Mouse (Mus musculus): ENCODE measurements at regions not wholly inside any gene's neighbourhood (a gene's known extent, or its start where the extent isn't known, plus 50 kb on each side); places are given as distances from the start of the nearest gene placed in this dataset.

- DNase-seq (ENCODE audit: extremely low read depth): no peak
- no peaks in the 10 kb centered on the region for H3K27me3 ChIP-seq (replicated peaks)
- H3K4me1 ChIP-seq (ENCODE audit: control insufficient read depth in 1 of 2, insufficient read depth in 2 of 2): no peaks in the 10 kb centered on the region
- H3K9me3 ChIP-seq (replicated peaks; ENCODE audit: low read length): no peaks in the 10 kb centered on the region
- H3K4me2 ChIP-seq (ENCODE audit: insufficient read depth, low read depth, poor library complexity, severe bottlenecking): no peak overlapping the region
- H3K27ac ChIP-seq (ENCODE audit: insufficient read depth, low read depth): no peak overlapping the region
- no peak overlapping the region for H3K4me3 ChIP-seq (replicated peaks in 1 of 3; ENCODE audit: low read depth in 2 of 3, low read length in 2 of 3, poor library complexity in 1 of 3)
- dilution Hi-C loops (cut with MboI; ENCODE audit: extremely low pct_ligation_motif_present, extremely low pct_unique_long_range_greater_than_20kb, low sequenced_read_pairs): no loop called here
- H3K36me3 ChIP-seq (replicated peaks in 1 of 2; ENCODE audit: control insufficient read depth in 1 of 2, insufficient read depth in 1 of 2, low read length in 1 of 2): no peaks in the 10 kb centered on the region
- no peaks in the 10 kb centered on the region for H3K79me2 ChIP-seq (replicated peaks; ENCODE audit: control insufficient read depth, extremely low read depth, insufficient read depth, poor library complexity, severe bottlenecking)
- in situ Hi-C loops (cut with MboI; ENCODE audit: low pct_ligation_motif_present, low pct_unique_long_range_greater_than_20kb, low sequenced_read_pairs): no loop called here
- TF ChIP-seq E2F4 (IDR thresholded peaks at IDR 0.05; ENCODE audit: insufficient replicate concordance, low read depth, low read length) (no peak), ZMIZ1 (IDR thresholded peaks at IDR 0.05; ENCODE audit: low read depth, low read length) (no peak), MAX (IDR thresholded peaks at IDR 0.05; ENCODE audit: low read length) (no peak), NELFE (IDR thresholded peaks at IDR 0.05; ENCODE audit: low read depth, low read length) (no peak)
- H3K9ac ChIP-seq (ENCODE audit: insufficient read depth, low read depth): no peak overlapping the region
These were observed 335.2 kb upstream of the Fam92a start for GRCm38 (mm10) chr4:12506851-12507551.

GRCm38 (mm10) chr4:12501086-12501485 is 329.3 kb upstream of the Fam92a start:
- TF ChIP-seq UBTF (IDR thresholded peaks at IDR 0.05; ENCODE audit: low read depth, low read length): no peak
- no peak for TF ChIP-seq MXI1 (IDR thresholded peaks at IDR 0.05; ENCODE audit: low read depth, low read length)
- TF ChIP-seq EP300 (IDR thresholded peaks at IDR 0.05; ENCODE audit: low read length): 0 out of 2 replicates have a peak, but pooled peaks have one; percentile 26
- TF ChIP-seq JUND (conservative IDR thresholded peaks at IDR 0.05; ENCODE audit: low read depth, low read length): 0 out of 2 replicates have a peak, but pooled peaks have one; percentile 14
- no peak for TF ChIP-seq SIN3A (IDR thresholded peaks at IDR 0.05; ENCODE audit: low read length)
- Histone ChIP-seq H3K4me1 (ENCODE audit: control insufficient read depth in 1 of 2, insufficient read depth in 2 of 2) (peaks cover 2 to 35% of the 10 kb centered on the region in 2 experiments; a peak in 2 of 4 replicates), H3K9ac (ENCODE audit: insufficient read depth, low read depth) (no peak overlapping the region), H3K9me3 (replicated peaks; ENCODE audit: low read length) (no peaks in the 10 kb centered on the region), H3K4me2 (ENCODE audit: insufficient read depth, low read depth, poor library complexity, severe bottlenecking) (no peak overlapping the region), H3K27me3 (replicated peaks) (no peaks in the 10 kb centered on the region), H3K27ac (ENCODE audit: insufficient read depth, low read depth) (no peak overlapping the region), H3K4me3 (replicated peaks in 1 of 3; ENCODE audit: low read depth in 2 of 3, low read length in 2 of 3, poor library complexity in 1 of 3) (no peak overlapping the region), H3K79me2 (replicated peaks; ENCODE audit: control insufficient read depth, extremely low read depth, insufficient read depth, poor library complexity, severe bottlenecking) (no peaks in the 10 kb centered on the region), H3K36me3 (replicated peaks in 1 of 2; ENCODE audit: control insufficient read depth in 1 of 2, insufficient read depth in 1 of 2, low read length in 1 of 2) (no peaks in the 10 kb centered on the region)
- peak; percentile 60 for DNase-seq (ENCODE audit: extremely low read depth)
- in situ Hi-C loops (cut with MboI; ENCODE audit: low pct_ligation_motif_present, low pct_unique_long_range_greater_than_20kb, low sequenced_read_pairs) (no loop called here), dilution Hi-C loops (cut with MboI; ENCODE audit: extremely low pct_ligation_motif_present, extremely low pct_unique_long_range_greater_than_20kb, low sequenced_read_pairs) (no loop called here)

GRCm38 (mm10) chr4:12498426-12498825 is 326.6 kb upstream of the Fam92a start:
- peak; percentile 12 for DNase-seq (ENCODE audit: extremely low read depth)
- Histone ChIP-seq H3K27me3 (replicated peaks) (no peaks in the 10 kb centered on the region), H3K4me3 (replicated peaks in 1 of 3; ENCODE audit: low read depth in 2 of 3, low read length in 2 of 3, poor library complexity in 1 of 3) (no peak overlapping the region), H3K9me3 (replicated peaks; ENCODE audit: low read length) (no peaks in the 10 kb centered on the region), H3K36me3 (replicated peaks in 1 of 2; ENCODE audit: control insufficient read depth in 1 of 2, insufficient read depth in 1 of 2, low read length in 1 of 2) (no peaks in the 10 kb centered on the region), H3K4me2 (ENCODE audit: insufficient read depth, low read depth, poor library complexity, severe bottlenecking) (no peak overlapping the region), H3K79me2 (replicated peaks; ENCODE audit: control insufficient read depth, extremely low read depth, insufficient read depth, poor library complexity, severe bottlenecking) (no peaks in the 10 kb centered on the region), H3K9ac (ENCODE audit: insufficient read depth, low read depth) (no peak overlapping the region), H3K27ac (ENCODE audit: insufficient read depth, low read depth) (no peak overlapping the region), H3K4me1 (ENCODE audit: control insufficient read depth in 1 of 2, insufficient read depth in 2 of 2) (peaks cover 2 to 35% of the 10 kb centered on the region in 2 experiments; a peak in 2 of 4 replicates)
- dilution Hi-C loops (cut with MboI; ENCODE audit: extremely low pct_ligation_motif_present, extremely low pct_unique_long_range_greater_than_20kb, low sequenced_read_pairs): no loop called here
- in situ Hi-C loops (cut with MboI; ENCODE audit: low pct_ligation_motif_present, low pct_unique_long_range_greater_than_20kb, low sequenced_read_pairs): no loop called here
- TF ChIP-seq MAFK (IDR thresholded peaks at IDR 0.05; ENCODE audit: insufficient replicate concordance, low read length) (no peak), ZKSCAN1 (IDR thresholded peaks at IDR 0.05; ENCODE audit: borderline replicate concordance, low read depth, low read length) (no peak), ZNF384 (IDR thresholded peaks at IDR 0.05; ENCODE audit: low read depth, low read length) (no peak), SMC3 (IDR thresholded peaks at IDR 0.05; ENCODE audit: low read depth, low read length) (no peak), ELF1 (IDR thresholded peaks at IDR 0.05; ENCODE audit: low read depth, low read length) (no peak), IRF4 (IDR thresholded peaks at IDR 0.05; ENCODE audit: low read depth, low read length) (no peak), MAZ (IDR thresholded peaks at IDR 0.05; ENCODE audit: low read depth, low read length) (no peak), RCOR1 (conservative IDR thresholded peaks at IDR 0.05; ENCODE audit: low read depth, low read length) (no peak), GABPA (IDR thresholded peaks at IDR 0.05; ENCODE audit: insufficient replicate concordance, low read depth, low read length) (no peak), KAT2A (IDR thresholded peaks at IDR 0.05; ENCODE audit: insufficient replicate concordance, low read length) (no peak)
